Mouse (Mus musculus) gastrocnemius, postnatal 25 days (tissue): ENCODE results near the gene Wdr43. TPM values are rescaled to one million over a fixed set of nuclear protein-coding genes. Genes with fewer than 3 reads are reported as not detected.

ENCODE experiments used
- DNase-seq: peaks from one replicate; pipeline ENCODE4 v3.0.0; 2022
- total RNA-seq, 2 experiments: library from RNA; stranded (reverse); gene quantifications; 1 replicate in 1 of 2; 2 replicates in 1 of 2; pipeline ENCODE4 v1.2.3; 2021

The Wdr43 gene
- total RNA-seq, 2 experiments from 2014 or later, result 21.2 to 28.4 TPM

- DNase-seq, result no peak
Observed at GRCm38 (mm10) chr17:71705113-71705512, 89.4 kb downstream of the Wdr43 start.

GRCm38 (mm10) chr17:71705550-71706480 lies 90.1 kb downstream of the Wdr43 start:
- DNase-seq, result peak; percentile 51

- no peak for DNase-seq
Observed at GRCm38 (mm10) chr17:71707715-71708114, 92.0 kb downstream of the Wdr43 start.

Other genes starting within 250 kb of the Wdr43 start
- under 1 TPM; 0.74 to 0.96 TPM for gene Gm4707, start 156.0 kb upstream of the Wdr43 start, total RNA-seq
- 10 to 100 TPM; 10.0 to 10.2 TPM for gene Smchd1, start 140.6 kb upstream of the Wdr43 start, total RNA-seq
- 1 to 10 TPM in 1 of 2 experiments, under 1 TPM in 1; 0.31 to 1.1 TPM for gene Ndc80, start 89.0 kb upstream of the Wdr43 start, total RNA-seq
- gene Spdya, start 63.8 kb upstream of the Wdr43 start, total RNA-seq, result under 1 TPM; 0.13 to 0.33 TPM
- gene Togaram2, start 57.4 kb downstream of the Wdr43 start, total RNA-seq, result 1 to 10 TPM; 2.3 to 6.4 TPM
- gene Pcare, start 137.0 kb downstream of the Wdr43 start, total RNA-seq, result under 1 TPM in 1 of 2 experiments, not detected in 1; 0.16 TPM
- gene Clip4, start 152.6 kb downstream of the Wdr43 start, total RNA-seq, result 100 to 1,000 TPM; 116 to 121 TPM